In genomic region chr4:141564660-141565059, GRCm38 (mm10) we compare ENCODE assay signal across 23 mouse cellular contexts. TPM values are rescaled to one million over a fixed set of nuclear protein-coding genes. Genes with fewer than 3 reads are reported as not detected.
A peak's percentile ranks its signal among the peaks of the same experiment; 100 is the strongest.
DNase-seq lines count a peak whose midpoint lies in the region; ATAC-seq and TF ChIP-seq lines count a peak whose summit lies in the region.
"Had no signal": no experiment of that assay in that cellular context is flagged by ENCODE, and none has a peak within 500 bp of the region (broad histone marks: within the 10 kb centered on the region; RNA-seq: fewer than 3 reads in every experiment).

No protein-coding gene starts in this region.

- 76% methylated on average over 3 of the region's 3 CpGs for WGBS in embryonic facial prominence, embryonic 13.5 days
- WGBS in embryonic facial prominence, embryonic 10.5 days, result 80% methylated on average over 3 of the region's 3 CpGs
- 86% methylated on average over 3 of the region's 3 CpGs for WGBS in midbrain, embryonic 11.5 days

- H3K27ac ChIP-seq in embryonic facial prominence, embryonic 13.5 days, result peak overlapping the region; percentile 85; the same call in 1 of the 2 replicates
- H3K27ac ChIP-seq in embryonic facial prominence, embryonic 10.5 days (replicated peaks), result no peak overlapping the region
- 0 out of 2 replicates have a peak overlapping the region, but pooled peaks have one; percentile 28 for H3K27ac ChIP-seq in layer of hippocampus, adult 2 months
- no peak overlapping the region for H3K27ac ChIP-seq in midbrain, embryonic 11.5 days (ENCODE audit: low read depth, low read length)
- H3K27ac ChIP-seq: forebrain, embryonic 13.5 days; heart, embryonic 10.5 days; macrophage; neural tube, embryonic 13.5 days had no signal

- H3K9me3 ChIP-seq in embryonic facial prominence, embryonic 13.5 days, result no peaks in the 10 kb centered on the region
- no peaks in the 10 kb centered on the region for H3K9me3 ChIP-seq in embryonic facial prominence, embryonic 10.5 days
- no peaks in the 10 kb centered on the region for H3K9me3 ChIP-seq in midbrain, embryonic 11.5 days (ENCODE audit: control insufficient read depth, low read length)
- H3K9me3 ChIP-seq: forebrain, embryonic 13.5 days; heart, embryonic 10.5 days; neural tube, embryonic 13.5 days had no signal

- no peak for ATAC-seq in embryonic facial prominence, embryonic 13.5 days (ENCODE audit: insufficient number of reproducible peaks, insufficient read depth, low FRiP score, low TSS enrichment, low read depth)
- ATAC-seq in midbrain, embryonic 11.5 days (ENCODE audit: low FRiP score), result no peak
- ATAC-seq: forebrain, embryonic 13.5 days; intestine, postnatal 0 days; midbrain, embryonic 16.5 days had no signal

- H3K4me2 ChIP-seq in embryonic facial prominence, embryonic 13.5 days, result no peak overlapping the region
- no peak overlapping the region for H3K4me2 ChIP-seq in midbrain, embryonic 11.5 days
- H3K4me2 ChIP-seq: forebrain, embryonic 13.5 days; neural tube, embryonic 13.5 days had no signal

- no peak for DNase-seq in embryonic facial prominence, embryonic 10.5 days (ENCODE audit: low spot score)
- no peak for DNase-seq in layer of hippocampus, adult 2 months (ENCODE audit: low spot score in 2 of 2)
- DNase-seq in layer of hippocampus, postnatal 14 days (ENCODE audit: low spot score in 2 of 2), result no peak
- peak; percentile 90 for DNase-seq in ZHBTc4 (ENCODE audit: low read depth, low spot score)
- no peak for DNase-seq in retina, postnatal 1 day
- no peak for DNase-seq in midbrain, embryonic 11.5 days (ENCODE audit: low spot score, missing footprints)
- DNase-seq: cerebellum, adult 2 months; heart, postnatal 14 days; right cerebral cortex, postnatal 4 days; thymus, adult 2 months; thymus, postnatal 4 days had no signal

- no peak for TF ChIP-seq CTCF in layer of hippocampus, adult 2 months (conservative IDR thresholded peaks at IDR 0.05)

- no peak overlapping the region for H3K4me3 ChIP-seq in embryonic facial prominence, embryonic 13.5 days
- H3K4me3 ChIP-seq in embryonic facial prominence, embryonic 10.5 days, result no peak overlapping the region
- H3K4me3 ChIP-seq in layer of hippocampus, adult 2 months, result no peak overlapping the region
- no peak overlapping the region for H3K4me3 ChIP-seq in midbrain, embryonic 11.5 days (ENCODE audit: low read depth, low read length)
- H3K4me3 ChIP-seq: forebrain, embryonic 13.5 days; heart, embryonic 10.5 days; myocyte; neural tube, embryonic 13.5 days had no signal

- H3K9ac ChIP-seq in embryonic facial prominence, embryonic 13.5 days, result no peak overlapping the region
- H3K9ac ChIP-seq in midbrain, embryonic 11.5 days (ENCODE audit: low read length), result no peak overlapping the region
- H3K9ac ChIP-seq: forebrain, embryonic 13.5 days; neural tube, embryonic 13.5 days had no signal

- peaks cover 5% of the 10 kb centered on the region for H3K4me1 ChIP-seq in embryonic facial prominence, embryonic 13.5 days
- H3K4me1 ChIP-seq in embryonic facial prominence, embryonic 10.5 days, result peaks cover 4% of the 10 kb centered on the region
- no peaks in the 10 kb centered on the region; the same call in 1 of the 2 replicates for H3K4me1 ChIP-seq in midbrain, embryonic 11.5 days (ENCODE audit: control insufficient read depth, insufficient read depth, low read length)

- no peaks in the 10 kb centered on the region for H3K36me3 ChIP-seq in embryonic facial prominence, embryonic 13.5 days
- no peaks in the 10 kb centered on the region for H3K36me3 ChIP-seq in embryonic facial prominence, embryonic 10.5 days (replicated peaks)
- H3K36me3 ChIP-seq in midbrain, embryonic 11.5 days (ENCODE audit: control insufficient read depth, insufficient read depth, low read length), result no peaks in the 10 kb centered on the region
- H3K36me3 ChIP-seq: heart, embryonic 10.5 days; neural tube, embryonic 13.5 days had no signal

- H3K27me3 ChIP-seq in embryonic facial prominence, embryonic 13.5 days, result no peaks in the 10 kb centered on the region
- no peaks in the 10 kb centered on the region for H3K27me3 ChIP-seq in embryonic facial prominence, embryonic 10.5 days (replicated peaks; ENCODE audit: low read depth, poor library complexity, severe bottlenecking)
- no peaks in the 10 kb centered on the region for H3K27me3 ChIP-seq in midbrain, embryonic 11.5 days (ENCODE audit: control insufficient read depth, insufficient read depth, low read length)
- H3K27me3 ChIP-seq: forebrain, embryonic 13.5 days; neural tube, embryonic 13.5 days had no signal

RNA-seq across cellular contexts. Expression of gene Spen, which starts 26.3 kb away (rescaled TPM):
- 11.6 and 12.7 TPM in 2 replicates for polyA plus RNA-seq in embryonic facial prominence, embryonic 13.5 days (2015; fragmentation: Nextera tagmentation; extraction: Ambion mirVana)
- polyA plus RNA-seq in embryonic facial prominence, embryonic 10.5 days (2016; fragmentation: Nextera tagmentation; extraction: Ambion mirVana), result 9.6 and 12.1 TPM in 2 replicates
- 10 to 100 TPM; 56.0 to 68.1 TPM for total RNA-seq in layer of hippocampus, adult 2 months (2021)
- total RNA-seq in layer of hippocampus, postnatal 14 days (2021), result 10 to 100 TPM; 59.3 to 60.0 TPM
- polyA plus RNA-seq in midbrain, embryonic 11.5 days (2014; fragmentation: Nextera tagmentation; extraction: Ambion mirVana), result 15.7 and 17.1 TPM in 2 replicates

RNA-seq across cellular contexts. Expression of gene Fblim1, which starts 41.2 kb away (rescaled TPM):
- 49.0 and 56.1 TPM in 2 replicates for polyA plus RNA-seq in embryonic facial prominence, embryonic 13.5 days (2015; fragmentation: Nextera tagmentation; extraction: Ambion mirVana)
- polyA plus RNA-seq in embryonic facial prominence, embryonic 10.5 days (2016; fragmentation: Nextera tagmentation; extraction: Ambion mirVana), result 56.3 and 68.1 TPM in 2 replicates
- total RNA-seq in layer of hippocampus, adult 2 months (2021), result under 1 TPM; 0.47 to 0.90 TPM
- 1 to 10 TPM; 2.4 TPM for total RNA-seq in layer of hippocampus, postnatal 14 days (2021)
- polyA plus RNA-seq in midbrain, embryonic 11.5 days (2014; fragmentation: Nextera tagmentation; extraction: Ambion mirVana), result 20.0 and 21.2 TPM in 2 replicates

RNA-seq across cellular contexts. Expression of gene Tmem82, which starts 53.8 kb away (rescaled TPM):
- 0.47 and 0.74 TPM in 2 replicates for polyA plus RNA-seq in embryonic facial prominence, embryonic 13.5 days (2015; fragmentation: Nextera tagmentation; extraction: Ambion mirVana)
- 1.5 and 2.1 TPM in 2 replicates for polyA plus RNA-seq in embryonic facial prominence, embryonic 10.5 days (2016; fragmentation: Nextera tagmentation; extraction: Ambion mirVana)
- under 1 TPM; 0.37 to 0.56 TPM for total RNA-seq in layer of hippocampus, adult 2 months (2021)
- 1 to 10 TPM in 1 of 2 experiments, under 1 TPM in 1; 0.35 to 1.6 TPM for total RNA-seq in layer of hippocampus, postnatal 14 days (2021)
- 0.48 and 0.59 TPM in 2 replicates for polyA plus RNA-seq in midbrain, embryonic 11.5 days (2014; fragmentation: Nextera tagmentation; extraction: Ambion mirVana)

RNA-seq across cellular contexts. Expression of gene Slc25a34, which starts 59.0 kb away (rescaled TPM):
- 0.12 TPM in 1 of 2 replicates, not detected in the other for polyA plus RNA-seq in embryonic facial prominence, embryonic 13.5 days (2015; fragmentation: Nextera tagmentation; extraction: Ambion mirVana)
- 0.09 TPM in 1 of 2 replicates, not detected in the other for polyA plus RNA-seq in embryonic facial prominence, embryonic 10.5 days (2016; fragmentation: Nextera tagmentation; extraction: Ambion mirVana)
- total RNA-seq in layer of hippocampus, adult 2 months (2021), result 1 to 10 TPM; 1.6 to 3.6 TPM
- 1 to 10 TPM; 2.2 to 3.6 TPM for total RNA-seq in layer of hippocampus, postnatal 14 days (2021)
- polyA plus RNA-seq in midbrain, embryonic 11.5 days (2014; fragmentation: Nextera tagmentation; extraction: Ambion mirVana), result not detected in 2 replicates
- polyA plus RNA-seq: embryonic facial prominence, embryonic 11.5 days; hindbrain, embryonic 11.5 days; limb, embryonic 11.5 days; stomach, embryonic 14.5 days had no signal

Comparison
In these comparisons a context has a peak if more than half of its experiments do, and no peak if none do; other contexts are left out.
1. H3K27ac ChIP-seq: peak in embryonic facial prominence, embryonic 13.5 days (single experiment) and layer of hippocampus, adult 2 months (single experiment); none in embryonic facial prominence, embryonic 10.5 days (single experiment) and midbrain, embryonic 11.5 days (single experiment).